Mouse (Mus musculus): ENCODE results near the gene Dgat2. TPM values are rescaled to one million over a fixed set of nuclear protein-coding genes. Genes with fewer than 3 reads are reported as not detected.

Gene Dgat2
- total RNA-seq, 2 experiments from 2014 or later: 272 to 339 TPM

- intact Hi-C loops (cut with DNase I): no loop called here
- no peak for DNase-seq (ENCODE audit: low spot score)
Observed at GRCm38 (mm10) chr7:99198811-99199210, 16.3 kb upstream of the Dgat2 start.

- no peak for DNase-seq (ENCODE audit: low spot score)
- intact Hi-C loops (cut with DNase I): no loop called here
Observed at GRCm38 (mm10) chr7:99194511-99194910, 12.0 kb upstream of the Dgat2 start.

- no peak for DNase-seq (ENCODE audit: low spot score)
- intact Hi-C loops (cut with DNase I): no loop called here
Observed at GRCm38 (mm10) chr7:99193926-99194325, 11.4 kb upstream of the Dgat2 start.

GRCm38 (mm10) chr7:99191411-99191810 is 8.9 kb upstream of the Dgat2 start:
- no peak for DNase-seq (ENCODE audit: low spot score)
- intact Hi-C loops (cut with DNase I): no loop called here

GRCm38 (mm10) chr7:99189885-99190284 is 7.4 kb upstream of the Dgat2 start:
- DNase-seq (ENCODE audit: low spot score): no peak
- intact Hi-C loops (cut with DNase I): no loop called here

GRCm38 (mm10) chr7:99188630-99189029 is 6.1 kb upstream of the Dgat2 start:
- intact Hi-C loops (cut with DNase I): no loop called here
- no peak for DNase-seq (ENCODE audit: low spot score)

- DNase-seq (ENCODE audit: low spot score): no peak
Observed at GRCm38 (mm10) chr7:99187451-99187850, 4.9 kb upstream of the Dgat2 start.

GRCm38 (mm10) chr7:99185405-99185804 is 2.9 kb upstream of the Dgat2 start:
- DNase-seq (ENCODE audit: low spot score): no peak

More at GRCm38 (mm10) chr7:99187451-99187850, 4.9 kb upstream of the Dgat2 start:
- intact Hi-C loops (cut with DNase I): no loop called here

GRCm38 (mm10) chr7:99183751-99184150 is 1.2 kb upstream of the Dgat2 start:
- DNase-seq (ENCODE audit: low spot score): no peak
- intact Hi-C loops (cut with DNase I): loop anchor here (5.0 kb wide), 1 partner anchor 44 kb away; no protein-coding TSS in a partner anchor

More at GRCm38 (mm10) chr7:99185405-99185804, 2.9 kb upstream of the Dgat2 start:
- intact Hi-C loops (cut with DNase I): no loop called here

- no peak for DNase-seq (ENCODE audit: low spot score)
Observed at GRCm38 (mm10) chr7:99181619-99182431, 694 bp downstream of the Dgat2 start.

GRCm38 (mm10) chr7:99180162-99180561 is 2.4 kb downstream of the Dgat2 start:
- intact Hi-C loops (cut with DNase I): loop anchor here (5.0 kb wide), 1 partner anchor 47 kb away; no protein-coding TSS in a partner anchor
- DNase-seq (ENCODE audit: low spot score): no peak

More at GRCm38 (mm10) chr7:99181619-99182431, 694 bp downstream of the Dgat2 start:
- intact Hi-C loops (cut with DNase I): loop anchor here (5.0 kb wide), 1 partner anchor 45 kb away; no protein-coding TSS in a partner anchor

GRCm38 (mm10) chr7:99179271-99179670 is 3.2 kb downstream of the Dgat2 start:
- no peak for DNase-seq (ENCODE audit: low spot score)
- intact Hi-C loops (cut with DNase I): no loop called here

GRCm38 (mm10) chr7:99177386-99177785 is 5.1 kb downstream of the Dgat2 start:
- DNase-seq (ENCODE audit: low spot score): no peak
- intact Hi-C loops (cut with DNase I): no loop called here

GRCm38 (mm10) chr7:99175666-99176065 is 6.9 kb downstream of the Dgat2 start:
- intact Hi-C loops (cut with DNase I): no loop called here
- no peak for DNase-seq (ENCODE audit: low spot score)

- intact Hi-C loops (cut with DNase I): no loop called here
- no peak for DNase-seq (ENCODE audit: low spot score)
Observed at GRCm38 (mm10) chr7:99175118-99175517, 7.4 kb downstream of the Dgat2 start.

- DNase-seq (ENCODE audit: low spot score): no peak
- intact Hi-C loops (cut with DNase I): no loop called here
Observed at GRCm38 (mm10) chr7:99174006-99174405, 8.5 kb downstream of the Dgat2 start.

- intact Hi-C loops (cut with DNase I): no loop called here
- no peak for DNase-seq (ENCODE audit: low spot score)
Observed at GRCm38 (mm10) chr7:99172898-99173297, 9.6 kb downstream of the Dgat2 start.

GRCm38 (mm10) chr7:99171730-99172463 is 10.6 kb downstream of the Dgat2 start:
- intact Hi-C loops (cut with DNase I): no loop called here
- DNase-seq (ENCODE audit: low spot score): no peak

GRCm38 (mm10) chr7:99170519-99170918 is 12.0 kb downstream of the Dgat2 start:
- DNase-seq (ENCODE audit: low spot score): no peak
- intact Hi-C loops (cut with DNase I): no loop called here

GRCm38 (mm10) chr7:99169717-99170403 is 12.7 kb downstream of the Dgat2 start:
- no peak for DNase-seq (ENCODE audit: low spot score)
- intact Hi-C loops (cut with DNase I): no loop called here

Measured in heart, postnatal 25 days (tissue).